Mouse (Mus musculus) embryonic fibroblast, embryonic 13.5 days (primary cell): ENCODE data around the gene Zfp715.

Source experiments
- CTCF ChIP-seq: IDR thresholded peaks from 2 replicates; pipeline ENCODE4 v1.5.1; 2011; ENCODE audit warnings: mild to moderate bottlenecking, control low read depth, low read length, moderate library complexity, borderline replicate concordance; ENCODE audit not compliant: insufficient read depth
- POLR2A ChIP-seq: IDR thresholded peaks from 2 replicates; pipeline ENCODE4 v1.6.1; 2011; ENCODE audit warnings: low read depth, mild to moderate bottlenecking, control low read depth, low read length, moderate library complexity

- TF ChIP-seq CTCF: no peak
- TF ChIP-seq POLR2A: no peak
These were observed 40.0 kb upstream of the Zfp715 start for GRCm38 (mm10) chr7:43353118-43353517.
